Mouse (Mus musculus) embryonic facial prominence, embryonic 14.5 days (tissue): ENCODE measurements around the gene Smim13. TPM values are rescaled to one million over a fixed set of nuclear protein-coding genes. Genes with fewer than 3 reads are reported as not detected.
"Not testable (repeated sequence)": the region's sequence is repeated elsewhere in the genome, so short reads cannot be mapped to it uniquely, and the experiment has no call there.

Experiments used
- ATAC-seq: fragments of 200-750 bp; cut with Nextera tagmentation; 2 replicates; pipeline ENCODE4 v1.8.0; 2017; ENCODE audit warnings: low read depth, moderate number of reproducible peaks, moderate TSS enrichment
- DNase-seq: peaks from one replicate; pipeline ENCODE4 v3.0.0-alpha.2; 2015; ENCODE audit warnings: low spot score
- H3K27ac ChIP-seq: fragments of 300-500 bp; sonication (generic); replicated peaks from 2 replicates; pipeline ENCODE4 v1.5.1; 2014; ENCODE audit warnings: low read depth, mild to moderate bottlenecking, low read length, moderate library complexity
- H3K27me3 ChIP-seq: fragments of 300-500 bp; sonication (generic); replicated peaks from 2 replicates; pipeline ENCODE4 v1.6.1; 2014; ENCODE audit warnings: low read length; ENCODE audit not compliant: control insufficient read depth, insufficient read depth
- H3K36me3 ChIP-seq: fragments of 300-500 bp; sonication (generic); 2 replicates; pipeline ENCODE4 v1.6.1; 2014; ENCODE audit warnings: low read length, mixed read lengths; ENCODE audit not compliant: control insufficient read depth, insufficient read depth
- H3K4me1 ChIP-seq: fragments of 300-500 bp; sonication (generic); 2 replicates; pipeline ENCODE4 v1.6.1; 2014; ENCODE audit warnings: antibody characterized with exemption, low read length; ENCODE audit not compliant: control insufficient read depth, insufficient read depth
- H3K4me2 ChIP-seq: fragments of 300-500 bp; sonication (generic); 2 replicates; pipeline ENCODE4 v1.6.1; 2014; ENCODE audit warnings: low read depth, mild to moderate bottlenecking, low read length, moderate library complexity, mixed read lengths
- H3K4me3 ChIP-seq: fragments of 300-500 bp; sonication (generic); 2 replicates; pipeline ENCODE4 v1.5.1; 2014; ENCODE audit warnings: low read depth, mild to moderate bottlenecking, low read length
- H3K9ac ChIP-seq: fragments of 300-500 bp; sonication (generic); 2 replicates; pipeline ENCODE4 v1.6.1; 2014; ENCODE audit warnings: low read depth, mild to moderate bottlenecking, low read length, moderate library complexity, mixed read lengths
- H3K9me3 ChIP-seq: fragments of 300-500 bp; sonication (generic); 2 replicates; pipeline ENCODE4 v1.6.1; 2016; ENCODE audit warnings: low read length; ENCODE audit not compliant: control insufficient read depth
- WGBS: fragments of 180-500 bp; shearing (Covaris S2); extraction: QIAGEN DNeasy Blood & Tissue Kit; methylation state at CpG from one replicate; pipeline ENCODE4 v1.1.7; 2014; 5-methylcytosine and 5-hydroxymethylcytosine counted together
- polyA plus RNA-seq: library from polyadenylated mRNA; unstranded; fragments of >200 nt; fragmentation: Nextera tagmentation; extraction: Ambion mirVana; gene quantifications from 2 replicates; pipeline ENCODE4 v1.2.1, GENCODE M21; 2014

The Smim13 gene
- polyA plus RNA-seq, 1 experiment from 2014 or later, result 19.8 TPM

- no peaks in the 10 kb centered on the region for H3K4me1 ChIP-seq
- 94% methylated on average over 3 of the region's 3 CpGs for WGBS
- H3K36me3 ChIP-seq, result no peaks in the 10 kb centered on the region; the same call in 1 of the 2 replicates
- H3K4me3 ChIP-seq, result no peak overlapping the region
- no peak overlapping the region for H3K4me2 ChIP-seq
- no peaks in the 10 kb centered on the region for H3K27me3 ChIP-seq
- H3K27ac ChIP-seq, result no peak overlapping the region
- DNase-seq, result no peak
- H3K9me3 ChIP-seq, result no peaks in the 10 kb centered on the region
- no peak for ATAC-seq
- H3K9ac ChIP-seq, result no peak overlapping the region
Observed at GRCm38 (mm10) chr13:41256962-41257361, 7.3 kb downstream of the Smim13 start.

GRCm38 (mm10) chr13:41257851-41258250 lies 8.2 kb downstream of the Smim13 start:
- no peaks in the 10 kb centered on the region; the same call in 1 of the 2 replicates for H3K36me3 ChIP-seq
- DNase-seq (no peak), ATAC-seq (no peak)
- H3K9ac ChIP-seq, result no peak overlapping the region
- WGBS, result 88% methylated on average over 4 of the region's 4 CpGs
- H3K4me3 ChIP-seq, result no peak overlapping the region
- H3K27ac ChIP-seq, result no peak overlapping the region
- H3K4me1 ChIP-seq, result no peaks in the 10 kb centered on the region
- H3K9me3 ChIP-seq, result no peaks in the 10 kb centered on the region
- no peak overlapping the region for H3K4me2 ChIP-seq
- no peaks in the 10 kb centered on the region for H3K27me3 ChIP-seq

- 93% methylated on average over 8 of the region's 8 CpGs for WGBS
- H3K36me3 ChIP-seq, H3K27me3 ChIP-seq, H3K4me3 ChIP-seq, H3K4me1 ChIP-seq, ATAC-seq, H3K4me2 ChIP-seq, H3K9ac ChIP-seq, H3K27ac ChIP-seq, H3K9me3 ChIP-seq, DNase-seq: not testable (repeated sequence)
Observed at GRCm38 (mm10) chr13:41261617-41262016, 12.0 kb downstream of the Smim13 start.

GRCm38 (mm10) chr13:41263304-41264006 lies 13.8 kb downstream of the Smim13 start:
- H3K36me3 ChIP-seq, result peaks cover 6% of the 10 kb centered on the region; the same call in 1 of the 2 replicates
- peaks cover 7% of the 10 kb centered on the region for H3K9me3 ChIP-seq
- H3K4me2 ChIP-seq, result no peak overlapping the region
- ATAC-seq, result no peak
- H3K9ac ChIP-seq, result no peak overlapping the region
- no peaks in the 10 kb centered on the region for H3K4me1 ChIP-seq
- H3K27me3 ChIP-seq, result no peaks in the 10 kb centered on the region
- WGBS, result 84% methylated on average over 5 of the region's 5 CpGs
- no peak overlapping the region for H3K27ac ChIP-seq
- H3K4me3 ChIP-seq, result no peak overlapping the region
- no peak for DNase-seq

- no peaks in the 10 kb centered on the region for H3K27me3 ChIP-seq
- no peak overlapping the region for H3K9ac ChIP-seq
- no peak overlapping the region for H3K27ac ChIP-seq
- H3K4me1 ChIP-seq, result no peaks in the 10 kb centered on the region
- no peak overlapping the region for H3K4me2 ChIP-seq
- H3K36me3 ChIP-seq, result peaks cover 7% of the 10 kb centered on the region; the same call in 1 of the 2 replicates
- peaks cover 7% of the 10 kb centered on the region for H3K9me3 ChIP-seq
- DNase-seq (no peak), ATAC-seq (no peak; the same call in 1 of the 2 replicates)
- no peak overlapping the region for H3K4me3 ChIP-seq
- WGBS, result 40% methylated on average over 7 of the region's 7 CpGs
Observed at GRCm38 (mm10) chr13:41267827-41268408, 18.3 kb downstream of the Smim13 start.

GRCm38 (mm10) chr13:41273927-41274650 lies 24.4 kb downstream of the Smim13 start, which contains the start of gene Gm17364:
Gm17364 (minus strand) TSS chr13:41273977.
- DNase-seq (no peak), ATAC-seq (no peak)
- H3K4me2 ChIP-seq, result no peak within 1 kb of the TSS
- no peaks in the 10 kb centered on the region for H3K27me3 ChIP-seq
- no peak within 1 kb of the TSS for H3K27ac ChIP-seq
- peaks cover 9% of the 10 kb centered on the region; the same call in 1 of the 2 replicates for H3K36me3 ChIP-seq
- 92% methylated on average over 10 of the region's 10 CpGs for WGBS
- no peak within 1 kb of the TSS for H3K4me3 ChIP-seq
- no peaks in the 10 kb centered on the region for H3K4me1 ChIP-seq
- no peaks in the 10 kb centered on the region for H3K9me3 ChIP-seq
- no peak within 1 kb of the TSS for H3K9ac ChIP-seq

GRCm38 (mm10) chr13:41280696-41281095 lies 31.1 kb downstream of the Smim13 start:
- Histone ChIP-seq H3K9ac (no peak overlapping the region), H3K4me2 (no peak overlapping the region), H3K36me3 (no peaks in the 10 kb centered on the region), H3K9me3 (no peaks in the 10 kb centered on the region), H3K4me1 (no peaks in the 10 kb centered on the region), H3K27ac (no peak overlapping the region), H3K4me3 (no peak overlapping the region), H3K27me3 (no peaks in the 10 kb centered on the region)
- 61% methylated on average over 5 of the region's 5 CpGs for WGBS
- no peak for ATAC-seq
- DNase-seq, result no peak

GRCm38 (mm10) chr13:41283256-41283655 lies 33.6 kb downstream of the Smim13 start:
- H3K4me1 ChIP-seq, result no peaks in the 10 kb centered on the region
- peak; percentile 57; the same call in 1 of the 2 replicates for ATAC-seq
- no peaks in the 10 kb centered on the region for H3K27me3 ChIP-seq
- H3K4me3 ChIP-seq, result no peak overlapping the region
- H3K9me3 ChIP-seq, result no peaks in the 10 kb centered on the region
- H3K27ac ChIP-seq, result no peak overlapping the region
- no peak overlapping the region for H3K4me2 ChIP-seq
- H3K36me3 ChIP-seq, result no peaks in the 10 kb centered on the region
- peak; percentile 91 for DNase-seq
- 27% methylated on average over 5 of the region's 5 CpGs for WGBS
- H3K9ac ChIP-seq, result no peak overlapping the region
